In genomic region chr3:138742566-138742930, GRCm38 (mm10) we compare ENCODE assay signal across 8 mouse cellular contexts. TPM values are rescaled to one million over a fixed set of nuclear protein-coding genes. Genes with fewer than 3 reads are reported as not detected.
DNase-seq lines count a peak whose midpoint lies in the region; ATAC-seq lines count a peak whose summit lies in the region.

No protein-coding gene starts in this region.

- no peak overlapping the region; the same call in 1 of the 2 replicates for H3K27ac ChIP-seq in heart, embryonic 12.5 days (ENCODE audit: poor library complexity, severe bottlenecking)
- H3K27ac ChIP-seq in limb, embryonic 11.5 days (replicated peaks; ENCODE audit: low read depth, low read length), result no peak overlapping the region
- H3K27ac ChIP-seq in midbrain, embryonic 13.5 days, result peak overlapping the region; percentile 95

- H3K4me2 ChIP-seq in heart, embryonic 12.5 days, result peak overlapping the region; percentile 93
- H3K4me2 ChIP-seq in limb, embryonic 11.5 days (ENCODE audit: low read depth, severe bottlenecking), result peak overlapping the region; percentile 86
- H3K4me2 ChIP-seq in midbrain, embryonic 13.5 days (replicated peaks), result peak overlapping the region; percentile 78

- WGBS in heart, embryonic 12.5 days, result under 1% methylated on average over 23 of the region's 23 CpGs
- WGBS in limb, embryonic 11.5 days, result under 1% methylated on average over 23 of the region's 23 CpGs
- 0% methylated on average over 23 of the region's 23 CpGs for WGBS in midbrain, embryonic 13.5 days

- no peaks in the 10 kb centered on the region for H3K9me3 ChIP-seq in heart, embryonic 12.5 days (replicated peaks)
- no peaks in the 10 kb centered on the region for H3K9me3 ChIP-seq in limb, embryonic 11.5 days (ENCODE audit: control insufficient read depth, low read length)
- no peaks in the 10 kb centered on the region for H3K9me3 ChIP-seq in midbrain, embryonic 13.5 days

- H3K9ac ChIP-seq in heart, embryonic 12.5 days, result peak overlapping the region; percentile 76
- H3K9ac ChIP-seq in limb, embryonic 11.5 days (ENCODE audit: low read length), result peak overlapping the region; percentile 79
- H3K9ac ChIP-seq in midbrain, embryonic 13.5 days (replicated peaks), result peak overlapping the region; percentile 95

- peaks cover 29% of the 10 kb centered on the region for H3K4me1 ChIP-seq in heart, embryonic 12.5 days (replicated peaks)
- peaks cover 13% of the 10 kb centered on the region; the same call in 1 of the 2 replicates for H3K4me1 ChIP-seq in limb, embryonic 11.5 days (ENCODE audit: control insufficient read depth, insufficient read depth, low read length)
- H3K4me1 ChIP-seq in midbrain, embryonic 13.5 days (replicated peaks), result peaks cover 42% of the 10 kb centered on the region

- DNase-seq in right cerebral cortex, postnatal 14 days, result peak; percentile 40
- DNase-seq in right cerebral cortex, postnatal 36 days (ENCODE audit: low spot score in 2 of 2), result no peak
- peak; percentile 67 for DNase-seq in cerebellum, adult 9-10 months
- DNase-seq in limb, embryonic 11.5 days (ENCODE audit: low spot score), result peak; percentile 70
- peak; percentile 65 for DNase-seq in thymus, postnatal 25 days
- DNase-seq in urinary bladder, adult 18-20 months (ENCODE audit: low spot score in 2 of 2), result no peak

- peak overlapping the region; percentile 83 for H3K4me3 ChIP-seq in heart, embryonic 12.5 days
- H3K4me3 ChIP-seq in limb, embryonic 11.5 days (ENCODE audit: low read depth, low read length), result peak overlapping the region; percentile 72
- peak overlapping the region; percentile 89 for H3K4me3 ChIP-seq in midbrain, embryonic 13.5 days (replicated peaks)

- H3K36me3 ChIP-seq in heart, embryonic 12.5 days, result no peaks in the 10 kb centered on the region
- H3K36me3 ChIP-seq in limb, embryonic 11.5 days (ENCODE audit: control insufficient read depth, insufficient read depth, low read length), result no peaks in the 10 kb centered on the region
- no peaks in the 10 kb centered on the region for H3K36me3 ChIP-seq in midbrain, embryonic 13.5 days

- no peak for ATAC-seq in heart, embryonic 12.5 days (ENCODE audit: insufficient number of reproducible peaks, low FRiP score)
- 0 out of 2 replicates have a peak, but pooled peaks have one; percentile 18 for ATAC-seq in limb, embryonic 11.5 days (ENCODE audit: insufficient number of reproducible peaks, low FRiP score, low TSS enrichment, low read depth)
- ATAC-seq in midbrain, embryonic 13.5 days, result peak; percentile 35

- H3K27me3 ChIP-seq in heart, embryonic 12.5 days (replicated peaks), result peaks cover 13% of the 10 kb centered on the region
- 0 out of 2 replicates have a peak, but pooled peaks cover 2% of the 10 kb centered on the region for H3K27me3 ChIP-seq in limb, embryonic 11.5 days (ENCODE audit: control insufficient read depth, insufficient read depth, low read length)
- peaks cover 8% of the 10 kb centered on the region; the same call in 1 of the 2 replicates for H3K27me3 ChIP-seq in midbrain, embryonic 13.5 days

RNA-seq across cellular contexts. Expression of gene Tspan5, which starts 0.6 kb away (rescaled TPM):
- 18.9 and 19.0 TPM in 2 replicates for polyA plus RNA-seq in heart, embryonic 12.5 days (2016; fragmentation: Nextera tagmentation; extraction: Ambion mirVana)
- polyA plus RNA-seq in limb, embryonic 11.5 days (2014; fragmentation: Nextera tagmentation; extraction: Ambion mirVana), result 19.9 and 20.2 TPM in 2 replicates
- 75.5 and 79.1 TPM in 2 replicates for polyA plus RNA-seq in midbrain, embryonic 13.5 days (2015; fragmentation: Nextera tagmentation; extraction: Ambion mirVana)

Comparison
In these comparisons a context has a peak if more than half of its experiments do, and no peak if none do; other contexts are left out.
1. DNase-seq: peak in right cerebral cortex, postnatal 14 days (single experiment), cerebellum, adult 9-10 months (single experiment), limb, embryonic 11.5 days (single experiment) and thymus, postnatal 25 days (single experiment); none in right cerebral cortex, postnatal 36 days (0 of 2) and urinary bladder, adult 18-20 months (0 of 2).
2. Peak in every context shown above with its lines, with median percentiles within 50 percentile points of each other: H3K4me2 ChIP-seq, H3K4me3 ChIP-seq and H3K9ac ChIP-seq.